Mouse (Mus musculus) CH12F3 (cell line): Measurements from ENCODE around the gene Cdh23.

Source experiments
- in situ Hi-C: fragments of 300-500 bp; cut with MboI; formaldehyde crosslinking; loops from 2 replicates; pipeline ENCODE4 v1.14.3; 2020; ENCODE audit warnings: low sequenced_read_pairs

Cdh23 gene

DNA sequence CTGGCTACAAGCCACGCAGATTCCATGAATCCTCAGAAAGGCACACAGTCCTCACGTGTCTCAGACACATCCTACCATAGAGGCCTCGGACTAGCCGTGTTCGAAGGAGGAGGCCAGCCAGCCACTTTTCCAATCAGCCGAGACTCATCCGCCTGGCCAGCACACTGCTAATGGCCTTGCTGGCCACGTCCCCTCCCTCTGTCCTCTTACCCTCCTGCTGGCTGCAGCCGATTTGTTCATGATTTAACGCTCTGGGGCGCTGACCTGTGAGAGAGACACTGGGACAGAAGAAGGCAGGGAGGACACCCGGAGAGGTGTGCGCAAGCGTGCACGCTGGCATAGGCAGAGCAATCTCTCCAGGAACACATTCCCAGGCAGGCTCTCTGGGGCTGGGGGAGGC is 115.6 kb downstream of the Cdh23 start:
- in situ Hi-C loops, result no loop called here

DNA sequence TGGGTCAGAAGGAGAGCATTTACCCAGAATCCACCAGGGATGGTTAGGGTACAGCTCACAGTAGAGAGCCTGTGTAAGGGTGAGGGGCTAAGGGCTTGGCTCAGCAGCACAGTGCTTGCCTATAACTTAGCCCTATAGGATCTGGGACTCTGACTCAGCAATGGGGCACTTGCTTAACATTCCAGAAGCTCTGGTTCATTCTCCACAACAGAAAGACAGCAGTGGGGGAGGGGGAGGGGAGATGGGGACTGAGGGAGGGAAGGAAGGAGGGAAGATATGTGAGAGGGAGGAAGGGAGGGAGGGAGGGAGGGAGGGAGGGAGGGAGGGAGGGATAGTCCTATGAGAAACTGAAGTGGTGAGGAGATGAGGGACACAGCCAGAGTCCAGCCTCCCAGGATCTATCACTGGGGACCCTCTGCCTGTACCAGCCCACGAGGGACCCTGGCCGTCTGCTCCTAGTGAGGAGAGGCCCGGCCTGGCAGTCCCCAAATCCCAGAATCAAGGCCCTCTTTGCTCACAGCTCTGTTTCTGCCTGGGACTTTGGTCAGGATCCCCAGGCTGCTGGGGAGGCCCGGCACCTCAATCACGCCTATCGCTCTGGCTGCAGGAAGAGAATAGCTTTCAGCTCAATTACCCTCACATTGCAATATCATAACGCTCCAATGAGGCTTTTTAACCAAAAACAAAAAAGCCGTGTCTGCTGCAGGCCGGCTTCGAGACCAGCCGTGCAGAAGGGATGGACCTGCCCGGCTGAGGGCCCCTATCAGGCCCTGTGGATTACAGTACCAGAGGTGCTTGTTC is 117.4 kb downstream of the Cdh23 start:
- in situ Hi-C loops, result no loop called here

DNA sequence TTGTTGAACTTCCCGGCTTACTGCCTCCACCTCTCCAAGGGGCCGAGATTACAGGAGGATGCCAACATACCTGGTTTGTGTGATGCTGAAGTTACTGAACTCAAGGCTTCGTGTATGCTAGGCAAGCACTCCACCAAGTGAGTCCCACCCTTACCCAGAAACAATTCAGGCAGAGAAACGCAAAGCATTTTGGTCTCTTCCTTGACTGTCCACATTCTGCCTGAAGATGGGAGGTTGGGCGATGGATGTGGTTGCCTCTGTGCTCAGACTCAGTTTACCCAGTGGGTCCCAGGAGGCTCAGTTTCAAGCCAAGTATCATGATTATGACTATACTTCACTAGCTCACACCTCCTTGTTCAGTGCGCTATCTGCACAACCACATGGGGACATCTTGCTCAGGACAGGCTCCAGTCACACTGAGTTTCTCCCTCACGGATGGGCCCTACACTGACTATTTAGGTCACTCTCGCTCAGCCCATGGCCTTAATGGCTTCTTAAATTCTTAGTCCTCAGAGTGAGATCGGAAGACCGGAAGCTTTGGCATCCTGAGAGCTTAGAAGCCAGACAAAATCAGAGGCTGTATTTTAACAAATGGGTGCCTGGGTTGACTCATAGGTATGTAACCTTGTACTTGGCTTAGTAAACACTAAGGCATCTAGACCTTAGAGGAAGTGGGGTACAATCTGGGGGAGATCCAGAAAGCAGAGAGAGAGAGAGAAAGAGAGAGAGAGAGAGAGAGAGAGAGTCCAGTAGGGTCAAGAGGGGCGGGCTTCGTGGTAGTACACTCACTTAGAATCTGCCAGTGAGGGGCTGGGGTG is 118.2 kb downstream of the Cdh23 start:
- in situ Hi-C loops, result no loop called here

DNA sequence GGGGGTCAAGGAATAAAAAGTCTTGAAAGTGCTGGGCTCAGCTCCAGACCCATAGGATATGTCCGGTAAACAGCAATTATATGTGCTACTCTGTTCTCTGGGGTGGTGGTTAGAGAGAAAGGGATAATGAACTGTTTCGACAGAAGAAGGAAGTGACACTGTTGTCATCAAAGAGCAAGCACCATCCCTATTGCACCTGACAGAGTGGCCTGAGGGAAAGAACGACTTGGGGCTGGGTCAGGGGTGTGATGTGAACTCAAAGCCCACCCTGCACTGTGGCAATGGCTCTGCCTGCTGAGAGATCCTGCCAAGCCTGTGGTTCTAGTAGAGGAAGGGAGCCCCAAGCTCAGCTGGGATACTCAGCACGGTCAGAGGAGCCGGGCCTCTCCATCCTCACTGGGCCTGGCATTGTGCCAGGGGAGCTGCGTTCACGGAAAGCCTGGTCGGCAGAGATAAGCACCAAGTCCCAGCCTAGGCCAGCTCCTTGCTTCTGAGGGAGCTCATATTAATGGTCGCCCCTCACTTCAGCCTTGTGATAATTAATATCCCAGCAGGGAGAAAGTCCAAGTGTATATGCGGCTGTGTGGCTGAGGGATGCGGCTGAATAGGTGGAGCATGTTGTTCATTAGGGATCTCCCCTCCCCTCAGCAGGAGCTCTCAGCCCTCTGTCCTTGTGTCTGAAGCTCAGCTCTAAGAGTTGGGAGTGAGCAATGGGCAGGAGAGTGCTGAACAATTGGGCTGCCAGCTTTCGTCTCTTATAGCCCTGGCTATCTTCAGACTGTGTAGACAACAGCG is 119.0 kb downstream of the Cdh23 start:
- in situ Hi-C loops, result no loop called here

DNA sequence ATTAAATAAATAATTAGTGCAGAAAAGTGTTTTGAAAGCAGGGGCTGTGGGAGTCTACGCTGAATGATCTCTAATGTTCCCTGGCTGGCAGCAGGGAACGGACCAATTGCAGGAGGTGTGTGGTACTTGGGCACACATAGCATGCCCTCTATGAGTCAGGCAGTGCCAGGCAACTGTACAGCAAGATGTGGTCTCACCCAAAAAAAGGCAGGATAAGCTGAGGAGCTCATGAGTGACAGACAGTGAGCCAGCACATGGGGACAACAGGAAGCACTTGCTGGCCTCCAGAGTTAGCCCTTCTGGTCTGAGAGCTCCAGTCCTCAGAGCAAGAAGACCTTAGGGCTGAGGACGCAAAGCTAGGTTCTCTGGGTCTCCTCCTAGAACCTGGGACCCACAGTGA is 121.4 kb downstream of the Cdh23 start:
- in situ Hi-C loops, result no loop called here

DNA sequence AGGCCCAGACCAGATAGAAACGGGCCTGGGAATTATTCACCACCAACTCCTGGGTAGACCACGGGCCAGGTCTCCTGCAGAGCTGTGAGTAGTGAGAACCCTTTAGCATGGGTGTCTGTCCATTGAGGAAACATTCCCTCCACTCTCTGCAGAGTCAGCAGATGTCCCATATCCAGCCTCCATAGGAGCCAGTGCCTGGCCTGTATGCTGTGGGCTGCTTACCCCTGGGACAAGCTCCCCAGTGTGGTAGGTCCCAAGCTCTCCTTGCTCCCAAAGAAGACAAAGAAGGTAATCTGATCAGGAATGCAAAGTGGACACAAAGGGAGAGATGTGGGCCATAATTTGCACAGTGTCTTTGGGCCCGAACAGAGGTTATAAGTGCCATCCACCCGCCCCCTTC is 124.8 kb downstream of the Cdh23 start:
- in situ Hi-C loops, result no loop called here

DNA sequence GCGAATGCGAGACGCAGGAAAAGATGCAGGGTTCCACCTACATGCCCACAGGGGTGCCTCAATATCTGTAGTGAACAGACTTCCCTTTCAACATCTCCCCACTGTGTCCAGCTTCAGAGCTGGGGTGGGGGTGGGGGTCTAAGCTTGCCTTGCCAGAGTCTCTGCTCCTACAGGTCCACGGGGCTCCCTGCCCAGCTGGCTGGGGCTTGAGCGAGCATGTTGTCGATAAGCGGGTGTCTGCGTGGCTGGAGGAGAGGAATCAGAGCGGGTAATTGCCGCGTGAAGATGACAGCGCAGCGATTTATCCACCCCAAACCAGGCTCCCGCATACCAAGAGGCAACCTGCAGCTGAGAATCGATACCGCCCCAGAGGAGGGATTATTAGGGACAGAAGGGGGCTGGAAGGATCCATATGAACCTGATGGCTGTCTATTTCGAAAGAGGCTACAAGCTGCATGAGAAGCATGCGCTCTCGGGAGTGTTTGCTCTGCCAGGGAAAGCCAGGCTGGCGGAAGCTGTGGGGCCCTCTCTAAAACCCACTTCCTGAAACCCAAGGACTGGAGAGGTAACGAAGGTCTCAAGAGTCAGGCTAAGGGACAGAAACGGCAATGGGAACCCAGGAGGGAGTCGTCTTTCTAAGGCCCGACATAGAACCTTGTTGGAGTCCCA is 129.8 kb downstream of the Cdh23 start:
- in situ Hi-C loops, result no loop called here

DNA sequence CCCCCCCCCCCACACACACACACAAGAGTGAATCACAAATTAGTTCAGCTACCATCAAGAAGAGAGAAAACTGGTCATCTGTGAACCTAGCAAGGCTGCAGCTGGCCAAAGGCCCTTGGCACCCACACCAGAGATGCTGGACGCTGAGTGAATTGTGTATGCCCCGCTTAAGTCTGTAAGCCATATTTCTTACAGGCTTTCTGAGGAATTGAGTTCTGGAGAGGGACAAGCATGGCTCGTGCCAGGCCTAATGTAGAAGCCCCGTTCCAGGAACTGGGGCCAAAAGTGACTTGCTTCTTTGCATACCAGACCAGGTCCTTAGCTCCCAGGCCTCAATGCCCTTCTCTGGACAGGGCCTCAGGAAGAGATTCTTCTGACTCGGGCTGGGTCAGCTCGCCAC is 132.2 kb downstream of the Cdh23 start:
- in situ Hi-C loops, result no loop called here

DNA sequence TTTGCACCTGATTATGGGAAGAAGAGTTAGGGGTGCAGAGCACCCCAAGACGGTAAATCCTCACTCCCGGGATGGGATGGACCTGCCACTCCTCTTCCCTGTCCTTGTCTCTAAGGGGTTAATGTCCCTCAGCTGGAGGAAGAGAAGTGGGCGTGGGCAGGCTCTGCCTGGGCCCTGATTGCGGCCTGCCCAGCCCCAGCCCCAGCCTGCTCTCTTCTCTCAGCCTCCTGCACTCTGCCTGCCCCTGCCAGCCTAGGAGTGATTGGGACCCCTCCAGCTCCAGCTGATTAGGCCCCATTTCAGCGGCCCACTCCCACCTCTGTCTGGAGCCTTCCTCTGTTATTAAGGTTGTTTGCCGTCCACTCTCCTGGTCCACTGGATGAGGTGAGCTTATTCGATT is 133.3 kb downstream of the Cdh23 start:
- in situ Hi-C loops, result no loop called here

DNA sequence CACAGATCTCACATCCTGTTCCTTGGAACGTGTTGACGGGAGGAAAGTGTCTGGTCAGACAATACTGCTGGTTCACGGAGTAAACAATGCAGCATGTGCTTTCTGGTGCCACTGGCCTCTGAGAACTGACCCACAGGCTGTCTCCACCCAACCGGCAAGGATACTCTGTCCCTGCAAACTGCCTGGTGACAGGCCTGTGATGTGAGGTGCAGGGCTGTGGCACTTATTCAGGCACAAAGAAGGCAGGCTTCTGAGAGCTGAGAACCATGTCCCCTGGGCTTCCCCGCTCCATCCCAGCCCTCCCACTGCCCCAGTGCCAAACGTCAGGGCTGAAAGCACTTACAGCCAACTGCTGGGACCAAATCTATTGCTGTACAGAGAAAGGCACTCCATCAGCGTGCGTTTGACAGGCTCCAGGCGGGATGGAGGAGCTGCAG is 137.8 kb downstream of the Cdh23 start:
- in situ Hi-C loops, result no loop called here

DNA sequence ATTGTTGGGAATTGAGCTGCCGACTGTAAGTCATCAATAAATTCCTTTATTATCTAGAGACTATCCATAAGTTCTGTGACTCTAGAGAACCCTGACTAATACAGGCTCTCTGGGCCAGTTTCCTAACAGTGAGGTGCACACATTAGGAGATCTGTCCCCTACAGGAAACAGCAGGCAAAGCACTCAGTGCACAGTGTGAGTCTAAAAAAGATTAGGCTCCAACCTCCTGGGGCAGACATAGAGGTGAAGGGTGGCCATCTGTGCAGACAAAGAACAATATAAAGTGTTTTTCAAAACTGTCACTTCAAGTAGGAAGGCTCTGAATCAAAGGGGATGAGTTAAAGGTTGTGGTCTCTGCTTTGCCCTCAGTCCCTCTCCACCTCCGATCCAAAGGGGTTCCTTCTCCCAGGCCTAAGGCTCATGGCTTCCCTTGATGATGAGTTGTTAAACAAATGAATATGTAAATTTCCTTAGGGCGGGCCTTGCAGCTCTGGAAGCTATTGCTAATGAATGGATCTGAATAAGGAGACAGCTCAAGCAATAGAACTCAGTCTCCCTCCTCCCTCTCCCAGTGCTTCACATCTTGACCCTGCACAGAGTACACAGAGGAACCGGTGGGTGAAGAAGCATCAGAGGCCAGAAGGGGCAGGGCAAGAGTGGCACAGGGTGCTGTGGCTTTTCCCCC is 143.2 kb downstream of the Cdh23 start:
- in situ Hi-C loops, result no loop called here

DNA sequence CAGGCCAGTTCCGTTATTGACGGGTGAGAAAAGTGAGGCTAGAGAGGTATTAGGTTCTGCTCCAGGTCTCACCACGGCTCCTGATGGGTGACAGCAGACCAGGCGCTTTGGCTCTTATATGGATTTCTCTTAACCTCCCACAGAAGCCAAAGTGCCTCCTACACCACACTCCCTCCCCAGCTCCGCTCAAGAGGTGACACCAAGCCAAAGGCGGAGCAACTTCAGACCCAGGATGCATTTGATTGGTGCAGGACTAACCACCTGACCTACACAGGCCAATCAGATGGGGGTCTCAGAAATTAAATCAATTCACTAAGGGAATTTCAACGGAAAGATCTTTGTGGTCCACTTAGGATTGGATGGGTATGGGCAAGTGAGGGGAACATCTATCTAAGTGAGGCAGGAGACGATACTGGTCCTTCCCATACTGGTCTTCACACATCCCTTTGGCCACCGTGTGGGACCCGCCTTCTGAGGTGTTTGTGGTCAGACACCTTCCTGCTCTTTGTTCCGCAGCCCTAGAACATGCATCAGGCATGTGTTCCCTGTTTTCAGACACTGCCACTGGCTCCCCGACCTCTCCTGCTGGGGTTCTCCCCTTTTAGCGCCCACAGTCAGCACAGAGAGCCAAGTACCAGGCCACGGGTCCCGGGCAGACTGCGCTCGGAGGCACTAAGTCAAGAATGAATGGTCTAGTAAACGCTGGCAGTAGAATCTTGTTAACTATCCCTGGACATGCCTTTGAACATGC is 157.0 kb downstream of the Cdh23 start:
- in situ Hi-C loops, result loop anchor here (10.0 kb wide), 1 partner anchor 215 kb away; the partner anchor contains the start of gene Slc29a3

DNA sequence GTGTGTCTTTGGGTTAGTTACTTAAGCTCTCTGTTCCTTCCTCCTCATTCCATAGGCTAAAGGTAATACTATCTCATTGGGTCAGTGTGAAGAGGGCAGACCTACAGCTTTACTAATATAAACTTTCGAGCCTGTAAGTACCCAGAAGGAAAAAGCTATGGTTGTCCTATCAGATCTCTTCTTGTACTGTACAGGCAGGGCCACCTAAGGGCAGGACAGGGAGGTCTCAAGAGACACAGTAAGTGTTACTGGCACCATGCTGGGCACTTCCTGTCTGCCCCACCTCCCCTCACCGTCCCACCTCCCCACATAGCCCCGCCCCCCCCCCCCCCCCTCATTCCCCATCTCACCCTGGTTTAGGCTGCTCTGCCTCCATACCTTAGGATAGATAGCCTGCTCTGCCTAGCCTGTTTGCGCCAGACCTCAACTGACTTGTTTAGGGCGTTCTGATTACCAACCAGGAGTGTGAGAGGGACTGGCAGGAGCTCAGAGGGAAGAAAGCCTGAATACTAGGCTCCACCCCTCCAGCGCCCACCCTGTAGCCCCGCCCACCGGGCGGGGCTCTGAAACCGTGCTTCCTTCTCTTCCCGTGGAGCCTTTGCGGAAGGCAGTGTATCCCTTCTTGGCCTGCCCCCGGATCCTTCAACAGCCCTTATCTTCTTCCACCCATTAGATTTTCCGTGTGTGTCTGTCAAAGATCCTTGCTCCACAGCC is 160.0 kb downstream of the Cdh23 start:
- in situ Hi-C loops, result loop anchor here (10.0 kb wide), 1 partner anchor 219 kb away; the partner anchor contains the start of gene Slc29a3

DNA sequence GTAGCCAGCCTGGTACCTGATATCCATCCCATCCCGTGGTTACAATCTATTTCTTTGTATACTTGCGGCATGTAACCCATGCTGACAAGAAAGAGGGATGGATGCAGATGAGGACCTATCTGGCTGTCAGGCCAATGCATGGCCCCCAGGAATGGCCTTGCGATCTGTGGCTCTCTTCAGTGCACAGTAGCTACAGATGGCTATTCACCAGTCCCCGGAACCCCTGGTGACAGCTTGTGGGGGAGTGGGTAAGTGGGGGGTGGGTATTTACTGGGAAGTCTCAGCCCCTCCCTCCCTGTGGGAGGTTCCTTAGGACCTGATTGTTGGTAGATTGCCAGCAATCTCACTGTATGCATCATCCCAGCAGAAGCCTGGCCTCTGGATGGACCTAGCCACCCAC is 163.8 kb downstream of the Cdh23 start:
- in situ Hi-C loops, result loop anchor here (10.0 kb wide), 1 partner anchor 222 kb away; the partner anchor contains the start of gene Slc29a3

DNA sequence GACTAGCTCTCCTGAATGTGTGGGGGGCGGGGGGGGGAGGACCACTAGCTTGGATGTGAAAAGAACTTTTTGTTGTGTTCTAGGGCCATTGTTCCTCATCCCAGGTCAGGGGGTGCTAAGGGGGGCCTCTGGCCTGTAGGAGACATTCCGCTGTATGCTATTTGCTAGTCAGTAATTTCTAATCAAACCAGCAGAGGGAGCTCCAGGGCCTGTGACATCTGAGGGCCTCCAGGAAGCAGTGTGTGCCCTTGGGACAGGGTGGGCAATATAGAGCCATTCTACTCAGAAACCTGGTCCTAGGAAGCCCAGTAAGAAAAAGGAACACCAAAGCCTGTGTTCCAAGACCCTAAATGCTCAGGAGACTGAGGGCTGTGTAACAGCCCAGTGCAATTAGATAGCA is 164.9 kb downstream of the Cdh23 start:
- in situ Hi-C loops, result loop anchor here (10.0 kb wide), 1 partner anchor 223 kb away; the partner anchor contains the start of gene Slc29a3

DNA sequence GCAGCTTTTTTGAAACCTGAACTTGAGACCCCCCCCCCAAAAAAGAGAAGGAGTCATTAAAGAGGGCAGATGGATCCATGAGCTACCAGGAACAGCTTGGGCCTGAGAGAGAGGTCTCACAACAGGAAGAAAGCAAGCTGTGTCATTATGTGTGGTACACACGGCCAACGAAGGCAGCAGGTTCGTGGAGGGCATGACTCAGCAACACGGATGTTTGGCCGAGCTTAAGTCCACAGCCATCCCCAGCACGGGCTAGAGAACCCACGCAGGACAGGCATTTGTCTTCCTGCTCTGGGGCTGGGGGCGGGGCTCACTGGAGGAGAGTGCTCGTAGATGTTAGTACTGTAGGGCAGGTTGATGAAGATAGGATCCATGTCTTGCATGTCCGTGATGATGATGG is 165.7 kb downstream of the Cdh23 start:
- in situ Hi-C loops, result loop anchor here (10.0 kb wide), 1 partner anchor 224 kb away; the partner anchor contains the start of gene Slc29a3

DNA sequence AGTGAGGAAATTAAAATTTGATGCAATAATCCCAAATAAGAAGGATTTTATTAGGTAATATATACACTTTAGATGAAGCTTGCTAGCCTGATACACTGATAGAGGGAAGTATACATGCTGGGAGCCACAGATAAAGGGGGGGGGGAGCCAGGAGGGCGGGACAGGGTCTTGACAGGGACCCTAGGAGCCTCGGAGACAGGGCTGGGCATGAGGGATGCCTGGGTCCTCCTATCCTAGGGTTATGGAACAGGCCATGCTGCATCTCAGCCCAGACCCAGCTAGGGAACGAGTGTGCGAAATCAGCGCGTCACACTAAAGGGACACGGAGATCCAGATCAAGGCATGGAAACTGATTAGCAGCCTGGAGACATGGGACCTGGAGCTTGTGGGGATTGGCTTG is 168.3 kb downstream of the Cdh23 start:
- in situ Hi-C loops, result no loop called here

DNA sequence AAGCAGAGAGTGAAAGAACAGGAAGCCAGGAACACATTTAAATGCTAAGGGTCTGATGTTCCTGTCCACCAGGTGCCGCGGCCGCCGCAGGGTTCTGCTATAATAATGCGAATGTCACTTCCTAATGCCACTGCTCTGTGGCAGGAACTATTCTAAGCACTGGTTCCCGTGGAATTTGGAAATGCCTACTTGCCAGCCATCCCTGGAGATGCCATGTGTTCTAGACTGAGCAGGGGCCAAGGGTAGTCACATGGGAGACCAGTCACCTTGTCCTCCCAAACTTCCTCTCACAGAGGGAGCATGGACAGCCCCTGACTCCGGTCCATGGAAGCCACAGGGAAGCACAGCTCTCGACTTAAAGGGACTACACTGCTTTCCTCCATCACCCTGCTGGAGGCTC is 171.2 kb downstream of the Cdh23 start:
- in situ Hi-C loops, result no loop called here

DNA sequence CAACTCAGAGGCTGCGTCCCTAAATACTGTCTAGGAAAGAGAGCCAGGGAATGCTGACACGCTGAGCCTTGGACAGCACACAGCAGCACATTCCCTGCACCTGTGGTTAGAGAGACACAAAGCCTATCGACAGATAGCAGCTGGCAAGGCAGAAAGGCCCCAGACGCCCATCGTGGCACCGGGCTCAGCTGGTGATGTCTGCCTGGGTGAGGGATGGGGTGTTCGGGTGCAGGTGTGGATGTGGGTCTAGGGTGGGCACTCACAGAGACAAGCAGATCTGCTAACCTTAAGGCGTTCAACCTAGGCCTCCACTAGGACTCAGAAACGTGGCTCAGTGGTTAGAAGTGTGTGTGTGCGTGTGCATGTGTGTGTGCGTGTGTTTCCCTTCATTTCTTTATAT is 180.0 kb downstream of the Cdh23 start:
- in situ Hi-C loops, result no loop called here
